Mouse (Mus musculus) v-Abl transformed pro-B cells (cell line): ENCODE results near the gene Parp8.

Experiments used
- in situ Hi-C, 2 experiments: fragments of 400-800 bp; cut with MboI; formaldehyde crosslinking; loops; one replicate each; pipeline ENCODE4 v1.15.1; 2025; ENCODE audit not compliant: unreplicated experiment in 2 of 2

Gene Parp8

GRCm38 (mm10) chr13:116898395-116898794, 126.9 kb downstream of the Parp8 start:
- in situ Hi-C loops: no loop called here

- in situ Hi-C loops: no loop called here
Observed at GRCm38 (mm10) chr13:116897711-116898110, 127.6 kb downstream of the Parp8 start.

DNA sequence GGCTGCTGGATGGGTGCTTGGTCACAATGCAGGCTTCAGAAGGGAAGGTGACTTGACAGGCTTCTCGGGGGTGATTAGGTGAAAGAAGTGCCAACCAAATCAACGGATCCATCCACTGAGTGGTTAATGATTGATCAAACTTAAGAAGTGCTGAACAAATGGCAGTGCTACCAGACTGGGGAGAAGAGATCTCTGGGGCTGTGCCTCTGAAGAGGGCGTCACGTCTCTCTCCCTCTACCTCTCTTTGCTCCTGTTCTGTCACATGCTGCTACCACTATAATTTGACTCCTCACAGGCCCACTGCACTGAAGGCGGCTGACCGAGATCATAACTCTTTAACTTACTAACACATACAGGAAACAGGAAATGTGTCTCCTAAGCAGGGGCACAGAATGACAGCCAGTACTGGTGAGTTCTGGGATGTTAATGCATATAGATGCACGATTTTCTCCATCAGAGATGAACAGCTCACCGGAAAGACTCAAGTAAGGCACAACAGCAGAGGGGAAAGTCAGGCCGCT, 140.9 kb downstream of the Parp8 start:
- in situ Hi-C loops: no loop called here

DNA sequence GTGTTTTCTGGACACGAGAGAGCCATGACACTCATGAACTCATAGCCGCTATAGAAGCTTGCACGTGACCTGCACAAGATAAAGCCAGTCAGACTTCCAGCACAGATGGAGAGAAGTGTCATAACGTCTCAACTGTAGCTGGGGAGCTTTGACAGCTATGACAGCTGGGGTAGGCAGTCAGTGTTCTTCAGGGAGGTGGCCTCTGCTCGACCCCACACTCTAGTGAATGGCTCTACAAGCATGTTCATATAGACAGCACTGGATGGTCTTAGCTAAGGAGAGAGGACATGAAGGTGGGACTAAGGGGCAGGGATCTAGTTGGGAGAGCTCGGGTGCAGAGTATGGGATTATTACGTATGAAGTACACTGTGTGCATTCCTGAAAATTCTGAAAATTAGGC, 143.1 kb downstream of the Parp8 start:
- in situ Hi-C loops: no loop called here

GRCm38 (mm10) chr13:116879580-116880192, 145.7 kb downstream of the Parp8 start:
- in situ Hi-C loops: no loop called here

DNA sequence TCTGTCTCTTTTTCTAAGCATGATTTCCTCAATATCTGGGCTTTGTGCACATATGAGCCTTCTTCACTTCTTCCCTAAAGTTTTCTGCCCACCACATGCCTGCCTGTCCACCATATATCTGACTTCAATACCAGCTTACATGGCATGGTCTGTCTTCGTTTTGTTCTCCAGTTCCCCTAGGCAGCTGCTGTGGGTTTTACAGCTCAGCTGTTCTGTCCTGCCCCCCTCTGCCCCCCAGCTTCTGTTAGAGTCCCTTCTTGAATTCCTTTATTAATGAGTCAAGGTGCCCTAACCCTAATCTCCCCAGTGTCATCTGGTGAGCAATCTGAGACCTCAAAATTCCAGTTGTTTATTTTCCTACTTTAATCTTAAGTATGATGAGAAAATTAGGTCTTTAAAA, 155.1 kb downstream of the Parp8 start:
- in situ Hi-C loops: no loop called here

DNA sequence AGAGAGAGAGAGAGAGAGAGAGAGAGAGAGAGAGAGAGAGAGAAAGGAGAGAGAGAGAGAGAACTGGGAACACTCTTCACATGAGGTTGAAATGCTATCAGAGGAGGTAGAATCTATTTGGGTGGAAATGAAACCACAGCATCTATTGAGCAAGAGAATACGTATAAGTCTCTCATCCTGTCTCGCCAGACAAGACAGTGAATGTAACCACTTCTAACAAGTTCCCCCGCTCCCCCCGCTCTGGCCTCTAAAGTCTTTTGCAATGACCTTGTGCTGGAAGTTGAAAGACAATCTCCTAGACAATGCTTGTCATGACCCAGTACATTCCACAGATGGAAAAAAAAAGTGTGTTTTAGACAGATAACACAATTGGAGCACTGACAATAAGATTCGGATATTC, 181.4 kb downstream of the Parp8 start:
- in situ Hi-C loops: no loop called here

- in situ Hi-C loops: no loop called here
Observed at GRCm38 (mm10) chr13:116830984-116831383, 194.4 kb downstream of the Parp8 start.

GRCm38 (mm10) chr13:116829015-116829414, 196.3 kb downstream of the Parp8 start:
- in situ Hi-C loops: no loop called here

GRCm38 (mm10) chr13:116811456-116811855, 213.9 kb downstream of the Parp8 start:
- in situ Hi-C loops: no loop called here
